Mouse (Mus musculus) central nervous system, embryonic 18 days (tissue): ENCODE data around the gene Gbp5. TPM values are rescaled to one million over a fixed set of nuclear protein-coding genes. Genes with fewer than 3 reads are reported as not detected.

ENCODE experiments used
- polyA plus RNA-seq: library from polyadenylated mRNA; depleted of rRNA; stranded (reverse); fragments of >200 nt; gene quantifications from 2 replicates; pipeline ENCODE4 v1.2.3, GENCODE M21; 2012; rRNA removed

The Gbp5 gene
- 0.40 TPM in 2 replicates for polyA plus RNA-seq

GRCm38 (mm10) chr3:142493536-142494061, at the start of gene Gbp5:
Gene Gbp5 (plus strand): TSS chr3:142493978.

GRCm38 (mm10) chr3:142530087-142530953, 36.5 kb downstream of the Gbp5 start, which contains the start of gene Gbp7:
Gene Gbp7 (plus strand): TSS chr3:142530342.

GRCm38 (mm10) chr3:142559632-142560228, 66.0 kb downstream of the Gbp5 start, which contains the start of gene Gbp3:
Gene Gbp3 (plus strand): TSS chr3:142560026.

Other genes starting within 250 kb of the Gbp5 start
- gene Pdlim5, start 98.3 kb upstream of the Gbp5 start, polyA plus RNA-seq, result 14.4 and 21.0 TPM in 2 replicates
- gene Gbp7, start 36.4 kb downstream of the Gbp5 start, polyA plus RNA-seq, result 0.88 and 1.2 TPM in 2 replicates
- 4.1 and 4.7 TPM in 2 replicates for gene Gbp3, start 66.0 kb downstream of the Gbp5 start, polyA plus RNA-seq
- 0.05 TPM in 1 of 2 replicates, not detected in the other for gene Gbp2b, start 100.9 kb downstream of the Gbp5 start, polyA plus RNA-seq
- 1.1 and 1.2 TPM in 2 replicates for gene Gbp2, start 126.6 kb downstream of the Gbp5 start, polyA plus RNA-seq
- gene Kyat3, start 207.1 kb downstream of the Gbp5 start, polyA plus RNA-seq, result 3.5 and 3.7 TPM in 2 replicates